Mouse (Mus musculus): Measurements from ENCODE around the gene Ankrd60.

Gene Ankrd60

GRCm38 (mm10) chr2:173577669-173578557 lies at the start of gene Ankrd60:
Gene Ankrd60 (minus strand): TSS chr2:173578365.
- no peak for DNase-seq (ENCODE audit: extremely low read depth, low read depth, low spot score)

- DNase-seq (ENCODE audit: extremely low read depth, low read depth, low spot score) = no peak
These were observed 47.6 kb upstream of the Ankrd60 start for GRCm38 (mm10) chr2:173625786-173626185.

DNA sequence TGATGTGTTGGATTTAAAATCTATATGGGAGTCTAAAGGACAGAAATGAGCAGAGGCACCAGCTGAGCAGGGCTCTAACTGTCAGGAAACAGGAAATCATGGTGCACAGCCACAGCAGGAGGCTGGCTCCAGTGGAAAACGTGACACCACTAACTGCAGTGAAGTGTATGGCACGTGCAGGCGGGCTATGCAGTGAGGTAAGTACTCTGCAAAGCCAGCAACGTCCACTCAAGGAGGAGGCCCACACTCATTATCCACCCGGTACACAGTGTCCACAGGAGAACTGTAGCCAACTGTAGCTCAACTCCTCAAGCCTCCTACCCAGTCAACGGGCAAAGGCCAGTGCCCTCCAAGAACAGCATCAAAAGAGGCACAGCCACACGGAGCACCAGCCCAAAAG lies 46.5 kb upstream of the Ankrd60 start:
- no peak for DNase-seq (ENCODE audit: extremely low read depth, low read depth, low spot score)

- no peak for DNase-seq (ENCODE audit: extremely low read depth, low read depth, low spot score)
These were observed 44.0 kb upstream of the Ankrd60 start for GRCm38 (mm10) chr2:173622173-173622601.

- DNase-seq (ENCODE audit: extremely low read depth, low read depth, low spot score) = no peak
These were observed 42.5 kb upstream of the Ankrd60 start for GRCm38 (mm10) chr2:173620645-173621044.

GRCm38 (mm10) chr2:173619132-173619531 lies 41.0 kb upstream of the Ankrd60 start:
- DNase-seq (ENCODE audit: extremely low read depth, low read depth, low spot score) = no peak

DNA sequence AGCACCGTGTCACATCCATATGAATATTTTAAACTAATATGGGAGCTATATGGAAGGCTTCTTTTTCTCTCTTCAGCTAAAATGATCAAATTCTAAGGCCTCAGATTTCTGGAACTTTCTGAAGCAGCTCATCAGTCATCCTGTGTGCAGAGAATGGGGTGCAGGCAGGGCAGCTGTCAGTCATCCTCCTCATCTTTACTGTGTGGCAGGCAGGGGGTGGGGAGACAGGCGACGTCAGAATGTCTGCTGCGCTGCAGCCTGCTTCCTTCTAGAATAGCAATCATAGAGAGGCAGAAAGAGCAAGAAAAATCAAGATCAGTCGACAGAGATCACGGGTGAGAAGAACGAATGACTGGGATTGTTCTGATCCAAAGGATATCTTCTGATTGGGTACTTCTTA lies 38.0 kb upstream of the Ankrd60 start:
- no peak for DNase-seq (ENCODE audit: extremely low read depth, low read depth, low spot score)

DNA sequence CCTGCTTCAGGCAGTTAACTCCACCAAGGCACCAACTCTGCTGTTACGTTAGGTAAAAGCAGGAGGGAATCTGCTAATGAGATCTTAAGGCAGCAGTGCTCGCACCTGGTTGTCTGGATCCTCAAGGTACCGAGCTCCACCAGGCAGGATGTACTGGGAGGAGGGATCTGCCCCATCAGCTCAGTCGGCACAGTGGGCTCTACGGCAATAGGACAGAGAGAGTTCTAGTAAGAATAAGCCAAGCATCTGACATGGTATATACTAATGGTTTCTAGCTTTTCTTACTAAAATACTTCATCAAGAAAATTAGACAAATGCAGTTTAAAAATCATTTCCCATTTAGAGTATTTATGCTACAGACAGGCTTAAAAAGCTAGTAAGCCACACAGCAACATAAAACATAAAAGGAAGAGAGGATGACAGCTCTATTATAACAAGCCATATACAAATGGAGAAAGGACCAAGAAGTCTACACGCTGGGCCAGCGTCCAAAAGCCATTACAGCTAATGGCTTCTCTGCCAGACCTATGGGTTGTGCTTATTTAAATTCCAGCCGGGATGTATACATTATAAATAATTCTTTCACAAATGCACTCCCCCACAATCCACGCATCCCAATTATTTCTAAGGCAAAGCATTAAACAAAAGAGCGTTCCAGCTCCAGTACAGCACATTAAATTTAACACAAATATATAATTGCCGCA lies 37.4 kb upstream of the Ankrd60 start:
- no peak for DNase-seq (ENCODE audit: extremely low read depth, low read depth, low spot score)

GRCm38 (mm10) chr2:173608020-173608958 lies 30.1 kb upstream of the Ankrd60 start:
- no peak for DNase-seq (ENCODE audit: extremely low read depth, low read depth, low spot score)

- DNase-seq (ENCODE audit: extremely low read depth, low read depth, low spot score) = no peak
These were observed 28.2 kb upstream of the Ankrd60 start for GRCm38 (mm10) chr2:173606415-173606804.

DNA sequence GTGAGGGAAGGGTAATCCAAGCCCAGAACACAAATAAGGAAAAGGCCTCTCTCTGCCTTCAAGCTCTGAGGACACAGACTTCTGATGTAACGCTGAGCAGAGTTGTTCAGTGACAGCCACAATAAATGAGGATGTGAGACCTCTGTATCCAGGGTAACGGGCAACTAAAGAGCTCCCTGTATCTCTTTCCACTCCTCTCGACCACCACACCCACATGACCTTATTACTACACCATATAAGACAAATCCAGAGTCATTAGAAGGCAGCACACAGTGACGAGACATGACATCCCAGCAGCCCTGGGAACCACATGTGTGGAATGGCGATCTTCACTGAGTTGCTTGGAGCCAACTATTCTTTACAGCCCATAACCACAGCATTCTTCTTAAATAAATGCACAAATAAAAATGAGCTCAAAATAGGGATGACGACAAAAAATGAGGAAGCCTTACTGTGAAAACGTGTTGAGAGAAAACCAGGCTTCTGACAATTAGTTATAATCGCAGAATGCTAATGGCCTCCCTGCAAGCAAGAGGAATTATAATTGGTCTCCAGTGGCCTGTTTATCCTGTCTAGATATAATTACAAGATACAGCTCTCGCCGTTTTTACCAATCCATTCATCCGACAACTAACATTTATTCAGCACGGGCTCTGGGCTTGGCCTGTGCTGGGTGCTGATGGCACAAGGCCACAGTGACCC lies 27.7 kb upstream of the Ankrd60 start:
- no peak for DNase-seq (ENCODE audit: extremely low read depth, low read depth, low spot score)

DNA sequence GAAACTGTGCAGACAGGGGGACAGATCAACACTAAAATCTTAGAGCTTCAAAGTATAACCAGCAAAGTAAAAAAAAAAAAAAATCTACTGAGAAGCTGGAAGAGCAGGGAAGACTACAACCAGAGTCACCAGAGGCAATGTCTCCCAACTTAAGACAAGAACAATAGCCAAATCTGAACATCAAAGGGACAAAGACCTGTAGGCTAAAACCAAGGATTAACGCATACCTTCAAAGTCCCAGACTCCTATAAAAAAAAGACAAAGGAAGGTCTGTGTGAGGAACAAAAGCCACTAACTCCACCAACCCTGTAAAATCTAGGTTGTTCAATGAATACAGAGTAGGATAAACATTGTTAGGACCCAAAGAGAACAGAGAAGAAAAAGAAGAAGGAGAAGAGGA lies 23.7 kb upstream of the Ankrd60 start:
- peak; percentile 51 for DNase-seq (ENCODE audit: extremely low read depth, low read depth, low spot score)

DNA sequence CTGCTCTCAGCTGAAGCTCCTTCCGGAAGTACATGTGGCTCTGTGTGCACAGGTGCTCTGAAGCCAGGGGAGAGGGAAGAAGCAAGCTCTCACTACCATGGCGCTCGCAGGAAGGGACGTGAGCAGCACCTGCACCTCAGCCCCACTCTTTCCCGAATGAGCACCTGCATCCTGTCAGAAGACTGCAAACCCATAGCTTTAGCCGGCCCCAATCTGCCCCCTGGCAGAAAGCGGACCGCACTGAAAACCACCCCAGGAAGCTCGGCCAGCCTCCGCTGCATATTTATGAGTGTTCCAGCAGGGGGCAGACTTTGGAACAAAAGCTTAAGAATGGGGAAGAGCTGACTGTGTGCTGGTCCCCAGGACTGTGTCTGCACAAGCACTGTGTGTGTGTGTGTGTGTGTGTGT lies 17.2 kb upstream of the Ankrd60 start:
- DNase-seq (ENCODE audit: extremely low read depth, low read depth, low spot score) = no peak

DNA sequence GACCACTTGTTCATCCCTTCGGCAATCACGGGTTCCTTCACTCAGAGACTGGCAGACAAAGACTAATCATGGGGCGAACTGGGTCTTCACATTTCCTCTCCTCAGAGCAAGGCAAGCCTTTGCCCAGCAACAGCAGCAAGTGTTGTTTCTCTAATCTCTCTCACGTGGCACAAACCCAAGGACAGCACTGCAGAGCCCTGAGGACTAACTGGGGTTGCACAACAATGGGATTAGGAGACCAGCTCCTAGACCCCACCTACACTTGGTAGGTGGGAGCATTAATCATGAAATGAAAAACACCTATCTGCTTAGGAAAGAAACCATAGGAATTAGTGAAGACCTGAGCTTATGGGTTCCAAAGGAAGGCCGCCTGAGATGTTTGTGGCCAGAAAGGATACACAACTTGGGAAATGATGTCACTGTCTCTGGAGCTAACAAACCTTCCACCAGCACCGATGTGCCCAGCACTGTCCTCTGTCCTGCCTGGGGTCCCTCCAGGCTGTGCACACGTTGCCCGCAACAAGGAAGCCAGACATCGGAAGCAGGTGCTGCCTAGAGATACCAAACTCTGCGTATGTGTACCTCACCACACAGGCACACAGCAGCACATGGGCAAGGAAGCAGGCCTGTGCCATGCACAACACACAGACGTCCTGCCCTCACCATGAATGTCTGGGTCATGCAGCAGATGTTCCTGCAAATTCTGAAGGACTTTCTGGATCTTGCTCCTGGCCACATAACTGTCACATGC lies 16.3 kb upstream of the Ankrd60 start:
- peak; percentile 63 for DNase-seq (ENCODE audit: extremely low read depth, low read depth, low spot score)

DNA sequence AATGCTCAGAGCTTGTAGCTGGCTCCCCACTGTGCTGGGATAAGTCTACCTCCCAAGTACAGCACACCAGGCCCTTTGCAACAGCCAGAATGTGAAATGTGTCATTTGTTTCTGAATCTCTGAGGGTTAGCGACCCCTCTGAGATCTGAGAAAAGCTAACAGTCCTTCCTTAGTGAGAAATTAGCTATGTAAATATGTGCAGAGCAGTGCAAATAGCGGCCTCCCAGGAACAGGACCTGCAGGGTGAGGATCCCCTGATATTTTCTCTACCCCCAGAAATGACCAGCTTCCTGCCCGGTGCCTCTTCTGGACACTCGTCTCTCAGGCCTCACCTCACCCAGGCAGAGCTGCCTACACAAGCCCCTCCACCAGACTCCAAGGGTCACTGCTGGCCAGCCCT lies 15.7 kb upstream of the Ankrd60 start:
- no peak for DNase-seq (ENCODE audit: extremely low read depth, low read depth, low spot score)

GRCm38 (mm10) chr2:173592781-173593180 lies 14.6 kb upstream of the Ankrd60 start:
- DNase-seq (ENCODE audit: extremely low read depth, low read depth, low spot score) = no peak

DNA sequence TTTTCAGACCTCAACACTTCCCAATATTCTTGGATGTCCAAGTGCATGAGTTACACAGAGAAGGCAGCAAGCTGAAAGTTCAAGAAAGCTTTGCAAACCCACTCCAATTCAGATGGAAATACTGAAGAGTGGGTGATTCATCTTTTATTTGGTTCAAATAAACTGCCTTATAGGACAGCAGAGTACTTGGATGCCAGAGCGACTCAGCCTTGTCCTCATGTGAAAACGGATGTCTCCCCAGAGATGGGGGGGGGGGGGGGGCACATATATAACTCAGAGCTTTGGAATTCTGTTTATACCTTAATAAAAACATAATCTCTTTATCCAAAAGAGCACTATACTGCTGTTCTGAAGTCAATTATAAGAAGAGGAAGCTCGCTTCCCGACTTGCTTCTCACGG lies 9.2 kb upstream of the Ankrd60 start:
- no peak for DNase-seq (ENCODE audit: extremely low read depth, low read depth, low spot score)

GRCm38 (mm10) chr2:173586118-173586968 lies 8.2 kb upstream of the Ankrd60 start:
- DNase-seq (ENCODE audit: extremely low read depth, low read depth, low spot score) = no peak

Data from fat pad, adult 2 months (tissue).